Mouse (Mus musculus): ENCODE data around the gene Mrpl38. TPM values are rescaled to one million over a fixed set of nuclear protein-coding genes. Genes with fewer than 3 reads are reported as not detected.

Mrpl38 gene
- polyA plus RNA-seq, 1 experiment = 61.9 TPM

DNA sequence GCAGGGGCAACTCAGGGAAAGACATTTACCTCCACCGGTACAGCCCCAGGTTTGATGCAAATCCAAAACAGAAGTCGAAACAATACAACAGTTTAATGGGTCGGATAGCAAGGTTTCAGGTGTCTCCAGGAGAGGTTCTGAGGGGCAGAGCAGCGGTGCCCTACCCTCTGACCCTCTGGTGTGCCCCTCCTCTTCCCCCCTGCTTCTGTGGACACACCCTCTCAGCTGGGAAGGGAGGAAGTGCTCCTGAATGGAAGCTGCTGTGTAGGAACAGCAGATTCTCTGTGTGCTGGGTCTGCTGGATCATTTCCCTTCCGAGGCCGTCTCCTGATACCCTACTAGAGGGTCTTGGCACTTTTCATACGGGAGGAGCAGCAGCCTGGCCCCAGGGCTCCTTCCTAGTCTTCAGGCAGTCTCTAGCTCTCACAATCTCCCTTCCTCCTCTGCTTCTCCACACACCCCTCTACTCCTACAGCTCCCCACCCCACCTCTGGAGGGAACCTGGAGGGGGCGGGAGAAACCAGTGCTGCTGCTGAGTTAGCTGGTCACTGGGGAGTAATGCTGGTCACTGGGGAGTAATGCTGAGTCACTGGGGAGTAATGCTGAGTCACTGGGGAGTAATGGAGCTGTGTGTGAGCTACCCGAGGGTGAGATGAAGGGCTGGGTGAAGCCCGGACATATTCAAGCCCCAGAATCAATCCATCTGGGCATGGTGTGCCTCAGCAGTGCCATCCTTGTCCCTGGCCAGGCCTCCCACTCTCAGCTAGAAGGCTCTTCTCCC is 3.7 kb upstream of the Mrpl38 start:
- TF ChIP-seq POLR2A (IDR thresholded peaks at IDR 0.05; ENCODE audit: borderline replicate concordance, insufficient read depth, low read length) = no peak
- TF ChIP-seq CTCF (IDR thresholded peaks at IDR 0.05; ENCODE audit: borderline replicate concordance, insufficient read depth, low read depth, low read length) = no peak
- 79% methylated on average over 10 of the region's 10 CpGs for WGBS
- DNase-seq = no peak
- peaks cover 23% of the 10 kb centered on the region for H3K4me1 ChIP-seq (ENCODE audit: control insufficient read depth, insufficient read depth, low read length)
- H3K27ac ChIP-seq (ENCODE audit: insufficient read depth, low read length) = no peak overlapping the region
- no peak overlapping the region for H3K4me3 ChIP-seq (replicated peaks; ENCODE audit: insufficient read depth, low read depth, low read length)
- H3K27me3 ChIP-seq (ENCODE audit: control insufficient read depth, insufficient read depth, low read length) = no peaks in the 10 kb centered on the region

DNA sequence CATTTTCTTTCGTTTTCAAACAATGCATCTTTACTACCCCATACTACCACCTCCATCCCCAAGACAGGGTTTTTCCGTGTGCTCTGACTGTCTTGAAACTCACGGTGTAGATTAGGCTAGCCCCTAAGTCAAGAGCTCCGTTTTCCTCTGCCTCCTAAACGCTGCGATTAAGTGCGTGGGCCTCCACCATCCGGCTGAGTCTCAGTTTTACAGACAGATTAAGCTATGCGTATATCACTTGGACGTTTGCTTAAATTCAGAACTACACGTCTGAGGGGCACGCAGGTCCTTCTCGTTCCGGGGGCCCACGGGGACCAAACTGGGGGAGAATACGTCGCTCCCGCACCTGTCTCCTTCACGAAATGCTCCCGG is 586 bp downstream of the Mrpl38 start:
- Histone ChIP-seq H3K27me3 (ENCODE audit: control insufficient read depth, insufficient read depth, low read length) (no peaks in the 10 kb centered on the region), H3K4me3 (replicated peaks; ENCODE audit: insufficient read depth, low read depth, low read length) (peak overlapping the region; percentile 93), H3K4me1 (ENCODE audit: control insufficient read depth, insufficient read depth, low read length) (0 out of 2 replicates have a peak, but pooled peaks cover 3% of the 10 kb centered on the region), H3K27ac (ENCODE audit: insufficient read depth, low read length) (peak overlapping the region; percentile 35)
- DNase-seq = no peak
- under 1% methylated on average over 20 of the region's 20 CpGs for WGBS
- no peak for TF ChIP-seq POLR2A (IDR thresholded peaks at IDR 0.05; ENCODE audit: borderline replicate concordance, insufficient read depth, low read length)
- no peak for TF ChIP-seq CTCF (IDR thresholded peaks at IDR 0.05; ENCODE audit: borderline replicate concordance, insufficient read depth, low read depth, low read length)

DNA sequence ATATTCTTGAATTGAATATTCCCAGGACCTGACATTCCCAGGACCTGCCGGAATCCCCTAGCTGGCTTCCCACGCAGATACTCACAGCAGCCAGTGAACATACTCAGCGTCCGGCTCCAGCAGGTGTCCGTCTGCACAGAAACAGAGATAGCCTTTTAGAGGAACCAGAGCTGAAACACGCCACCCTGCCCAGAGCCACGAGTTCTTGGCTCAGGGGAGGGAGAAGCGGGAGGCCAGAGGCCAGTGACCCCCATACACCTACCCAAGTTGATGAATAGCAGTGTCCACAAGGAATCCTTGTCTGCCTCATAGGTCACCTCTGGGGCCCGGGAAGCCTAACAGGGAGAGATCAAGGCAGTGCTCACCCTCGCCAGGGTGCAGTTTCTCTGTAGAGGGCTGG is 4.5 kb downstream of the Mrpl38 start:
- no peak for TF ChIP-seq CTCF (IDR thresholded peaks at IDR 0.05; ENCODE audit: borderline replicate concordance, insufficient read depth, low read depth, low read length)
- no peak for TF ChIP-seq POLR2A (IDR thresholded peaks at IDR 0.05; ENCODE audit: borderline replicate concordance, insufficient read depth, low read length)
- 86% methylated on average over 10 of the region's 10 CpGs for WGBS

DNA sequence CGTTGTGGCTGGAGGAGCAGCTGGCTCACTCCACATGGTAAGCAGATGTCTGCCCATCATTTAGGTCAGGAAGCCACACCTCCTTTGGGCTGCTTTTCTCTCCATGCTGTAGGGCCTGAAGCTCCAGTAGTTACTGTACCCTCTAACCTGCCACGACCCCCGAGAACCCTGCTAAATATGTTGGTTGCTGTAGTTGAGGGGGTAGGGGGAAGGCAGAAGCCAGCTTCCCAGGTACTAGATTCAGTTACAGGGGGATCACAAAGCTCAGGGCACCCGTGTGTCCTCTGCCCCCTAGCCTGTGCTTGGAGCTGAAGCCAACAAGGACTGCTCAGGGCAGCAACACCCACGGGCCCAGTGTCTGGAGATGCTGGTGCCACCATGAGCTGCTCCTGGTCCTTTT is 5.2 kb downstream of the Mrpl38 start:
- H3K4me1 ChIP-seq (ENCODE audit: control insufficient read depth, insufficient read depth, low read length) = peaks cover 16% of the 10 kb centered on the region
- DNase-seq = peak in 1 of 2 experiments; percentile 14
- 51% methylated on average over 5 of the region's 5 CpGs for WGBS
- H3K27ac ChIP-seq (ENCODE audit: insufficient read depth, low read length) = no peak overlapping the region
- H3K27me3 ChIP-seq (ENCODE audit: control insufficient read depth, insufficient read depth, low read length) = no peaks in the 10 kb centered on the region
- H3K4me3 ChIP-seq (replicated peaks; ENCODE audit: insufficient read depth, low read depth, low read length) = no peak overlapping the region
- TF ChIP-seq POLR2A (IDR thresholded peaks at IDR 0.05; ENCODE audit: borderline replicate concordance, insufficient read depth, low read length) (no peak), CTCF (IDR thresholded peaks at IDR 0.05; ENCODE audit: borderline replicate concordance, insufficient read depth, low read depth, low read length) (no peak)

More for the DNA sequence above, 4.5 kb downstream of the Mrpl38 start:
- Histone ChIP-seq H3K27me3 (ENCODE audit: control insufficient read depth, insufficient read depth, low read length) (no peaks in the 10 kb centered on the region), H3K4me3 (replicated peaks; ENCODE audit: insufficient read depth, low read depth, low read length) (no peak overlapping the region), H3K27ac (ENCODE audit: insufficient read depth, low read length) (no peak overlapping the region), H3K4me1 (ENCODE audit: control insufficient read depth, insufficient read depth, low read length) (peaks cover 16% of the 10 kb centered on the region)
- DNase-seq = peak in 1 of 2 experiments; percentile 11

DNA sequence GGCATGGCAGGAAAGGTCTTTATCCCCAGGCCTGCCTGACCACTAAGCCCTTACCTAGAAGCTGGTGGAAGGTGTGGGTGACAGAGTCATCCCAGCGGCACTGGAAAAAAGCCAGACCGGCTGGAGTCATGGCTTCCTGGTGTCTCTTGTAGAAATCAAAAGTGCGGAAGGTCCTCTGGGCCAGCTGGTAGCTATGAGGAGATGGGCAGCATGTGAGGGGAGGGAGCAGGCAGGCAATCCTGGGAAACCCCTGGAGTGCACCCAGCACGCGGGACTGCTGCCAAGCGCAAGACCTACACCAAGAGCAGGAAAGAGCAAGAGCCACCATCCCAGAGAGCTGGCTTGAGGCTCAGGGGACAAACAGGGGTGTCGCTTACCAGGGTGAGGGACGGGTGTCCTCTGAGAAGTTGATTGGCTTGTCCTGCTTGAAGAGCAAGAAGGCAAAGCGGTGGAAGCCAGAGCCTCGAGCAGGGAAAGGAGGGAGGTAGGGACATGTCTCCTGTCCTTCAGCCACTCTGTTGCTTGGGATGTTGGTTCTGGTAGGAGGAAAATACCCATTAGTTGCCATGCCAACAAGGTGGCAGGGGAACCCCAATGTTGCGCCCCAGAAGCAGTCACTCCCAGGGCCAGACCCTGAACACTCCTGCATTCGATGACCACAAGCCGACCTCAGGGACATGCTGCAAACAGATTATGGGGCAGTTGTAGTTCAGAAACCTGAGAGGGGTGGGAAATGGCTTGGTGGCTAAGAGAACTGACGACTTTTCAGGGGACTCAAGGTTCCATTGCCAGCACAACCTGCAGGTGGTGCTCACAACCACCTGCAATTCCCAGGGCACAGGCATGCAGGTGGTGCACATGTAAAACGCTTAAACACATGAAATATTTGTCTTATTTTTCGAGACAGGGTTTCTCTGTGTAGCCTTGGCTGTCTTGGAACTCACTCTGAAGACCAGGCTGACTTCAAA is 6.0 kb downstream of the Mrpl38 start:
- DNase-seq = peak in 1 of 2 experiments; percentile 41
- Histone ChIP-seq H3K4me3 (replicated peaks; ENCODE audit: insufficient read depth, low read depth, low read length) (no peak overlapping the region), H3K27me3 (ENCODE audit: control insufficient read depth, insufficient read depth, low read length) (no peaks in the 10 kb centered on the region), H3K4me1 (ENCODE audit: control insufficient read depth, insufficient read depth, low read length) (peaks cover 21% of the 10 kb centered on the region), H3K27ac (ENCODE audit: insufficient read depth, low read length) (no peak overlapping the region)
- no peak for TF ChIP-seq POLR2A (IDR thresholded peaks at IDR 0.05; ENCODE audit: borderline replicate concordance, insufficient read depth, low read length)
- TF ChIP-seq CTCF (IDR thresholded peaks at IDR 0.05; ENCODE audit: borderline replicate concordance, insufficient read depth, low read depth, low read length) = peak; percentile 37; the same call in 1 of the 2 replicates
- WGBS = 56% methylated on average over 16 of the region's 16 CpGs

DNA sequence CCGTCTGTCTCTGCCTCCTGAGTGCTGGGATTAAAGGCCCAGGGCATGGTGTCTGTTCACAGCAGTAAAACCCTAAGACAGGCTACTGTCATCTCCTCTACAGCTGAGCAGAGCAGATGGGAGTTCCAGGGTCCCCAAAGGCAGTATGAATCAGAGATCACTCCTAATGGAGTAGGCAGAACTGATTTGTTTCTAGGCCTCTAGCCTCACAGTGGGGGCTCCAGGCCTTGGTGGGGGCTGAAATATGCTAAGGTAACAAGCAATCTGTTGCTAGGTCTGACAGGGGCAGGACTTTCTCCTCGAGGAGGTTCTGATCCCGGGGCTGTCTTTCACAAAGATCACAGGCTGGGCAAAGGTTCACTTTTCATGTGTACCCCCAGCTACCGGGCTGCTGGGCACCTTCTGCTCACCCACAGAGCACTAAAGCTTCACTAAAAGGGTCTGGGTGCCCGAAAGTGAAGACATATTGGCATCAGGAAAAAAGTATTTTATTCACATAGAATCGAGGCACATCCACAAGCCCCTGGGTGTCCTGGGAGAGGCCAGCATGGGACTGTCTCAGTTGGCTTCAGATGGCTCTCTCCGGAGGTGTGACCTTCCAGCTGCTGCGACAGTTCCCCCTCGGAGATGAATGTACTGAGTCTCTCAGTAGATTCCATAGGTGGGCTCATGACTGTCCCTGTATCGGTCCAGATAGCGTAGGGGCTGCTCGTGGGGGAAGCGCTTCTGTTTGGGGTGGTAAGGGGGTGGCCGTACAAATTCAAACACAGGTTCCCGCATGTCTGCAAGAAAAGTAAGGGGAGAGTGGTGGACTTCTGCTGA is 7.1 kb downstream of the Mrpl38 start:
- peaks cover 21% of the 10 kb centered on the region for H3K4me1 ChIP-seq (ENCODE audit: control insufficient read depth, insufficient read depth, low read length)
- DNase-seq = peak in 1 of 2 experiments; percentile 40
- WGBS = 72% methylated on average over 15 of the region's 15 CpGs
- TF ChIP-seq CTCF (IDR thresholded peaks at IDR 0.05; ENCODE audit: borderline replicate concordance, insufficient read depth, low read depth, low read length) (no peak), POLR2A (IDR thresholded peaks at IDR 0.05; ENCODE audit: borderline replicate concordance, insufficient read depth, low read length) (no peak)
- no peaks in the 10 kb centered on the region for H3K27me3 ChIP-seq (ENCODE audit: control insufficient read depth, insufficient read depth, low read length)
- peak overlapping the region; percentile 72; the same call in 1 of the 2 replicates for H3K27ac ChIP-seq (ENCODE audit: insufficient read depth, low read length)
- H3K4me3 ChIP-seq (replicated peaks; ENCODE audit: insufficient read depth, low read depth, low read length) = peak overlapping the region; percentile 61
